Mouse (Mus musculus) lung, postnatal 36 days (tissue): ENCODE data around the gene Adk.

Source experiments
- DNase-seq: peaks from one replicate; pipeline ENCODE4 v3.0.0; 2022; ENCODE audit warnings: mixed read lengths

The Adk gene

GRCm38 (mm10) chr14:21278907-21279535, 226.6 kb downstream of the Adk start:
- peak; percentile 23 for DNase-seq

DNA sequence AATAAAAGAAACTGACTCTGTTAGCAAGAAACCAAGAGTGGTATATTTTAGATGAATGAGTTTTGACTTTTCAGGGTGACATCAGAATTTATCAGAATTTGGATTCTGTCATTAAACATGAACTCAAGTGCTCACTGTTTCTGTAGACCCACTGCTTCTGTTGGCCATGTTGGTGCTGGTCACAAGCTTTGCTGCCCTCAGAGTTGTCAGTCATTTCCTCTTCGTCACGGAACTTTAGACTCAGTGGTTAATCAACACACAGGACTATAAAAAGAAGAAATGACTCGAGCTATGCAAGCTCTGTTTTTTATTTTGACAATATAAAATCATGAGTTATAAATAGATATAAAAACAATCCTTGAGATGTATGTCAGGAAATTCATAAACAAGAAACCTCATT, 228.1 kb downstream of the Adk start:
- DNase-seq = no peak

GRCm38 (mm10) chr14:21281506-21281905, 229.1 kb downstream of the Adk start:
- no peak for DNase-seq

DNA sequence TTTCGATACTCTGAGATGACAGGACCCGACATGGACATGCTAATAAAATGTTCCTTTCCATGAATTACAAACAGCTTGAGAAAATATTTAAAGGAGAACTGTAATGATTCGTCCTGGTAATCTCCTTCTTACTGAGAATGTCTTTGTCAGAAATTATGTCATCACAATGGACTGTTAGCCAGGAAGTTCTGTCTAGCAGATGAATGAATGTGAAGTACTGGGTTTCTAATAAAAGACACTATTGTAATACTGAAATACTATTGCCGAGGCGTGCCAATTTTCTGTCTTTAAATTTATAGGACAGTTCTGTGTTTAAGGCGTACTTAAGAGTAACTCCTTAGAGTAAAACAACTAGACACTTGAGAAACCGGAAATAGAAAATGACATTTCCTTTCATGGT, 231.7 kb downstream of the Adk start:
- DNase-seq = no peak

GRCm38 (mm10) chr14:21284847-21285246, 232.5 kb downstream of the Adk start:
- DNase-seq = no peak

DNA sequence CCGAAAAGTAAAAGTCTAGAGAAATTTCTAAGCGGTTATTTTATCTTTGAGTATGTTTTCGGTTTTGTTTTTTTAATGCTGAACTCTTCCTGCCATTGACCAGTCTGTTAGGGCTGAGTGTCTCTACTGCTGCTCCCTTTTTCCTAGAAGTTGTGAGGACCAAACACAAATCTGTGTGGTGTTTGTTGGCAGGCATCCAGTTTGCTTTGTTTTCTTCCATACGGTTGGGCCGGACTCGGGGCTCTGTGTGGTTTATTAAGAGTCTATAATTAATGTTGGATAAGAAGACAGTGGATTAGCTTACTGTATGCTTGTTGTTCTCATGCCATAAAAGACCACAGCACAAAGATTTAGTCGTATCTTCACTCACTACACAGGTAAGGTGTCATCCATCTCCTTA, 233.9 kb downstream of the Adk start:
- DNase-seq = peak; percentile 48

GRCm38 (mm10) chr14:21287726-21288442, 235.5 kb downstream of the Adk start:
- DNase-seq = no peak

DNA sequence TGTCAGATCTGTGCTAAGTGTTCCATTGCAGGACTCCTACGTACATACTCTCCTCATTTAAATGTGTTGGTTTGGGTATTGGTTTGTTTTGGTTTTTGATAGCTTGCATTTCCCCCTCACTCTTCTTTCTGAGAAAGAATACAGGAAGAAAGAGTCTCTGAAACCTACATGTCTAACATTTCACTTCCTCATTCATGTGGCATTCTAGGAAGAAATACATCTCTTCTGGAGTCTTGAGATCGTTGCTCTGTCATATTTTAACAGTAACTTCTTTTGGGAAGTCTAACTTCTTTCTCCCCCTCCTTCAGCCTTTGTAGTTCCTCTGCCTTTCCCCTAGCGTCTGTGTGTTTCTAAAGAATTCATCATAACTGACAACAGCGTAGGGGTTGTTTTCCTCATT, 247.4 kb downstream of the Adk start:
- no peak for DNase-seq

GRCm38 (mm10) chr14:21304815-21305214, 252.4 kb downstream of the Adk start:
- DNase-seq = no peak

- no peak for DNase-seq
Observed at GRCm38 (mm10) chr14:21308349-21308936, 256.1 kb downstream of the Adk start.

- DNase-seq = no peak
Observed at GRCm38 (mm10) chr14:21310530-21310929, 258.2 kb downstream of the Adk start.

GRCm38 (mm10) chr14:21313561-21314342, 261.4 kb downstream of the Adk start:
- no peak for DNase-seq

DNA sequence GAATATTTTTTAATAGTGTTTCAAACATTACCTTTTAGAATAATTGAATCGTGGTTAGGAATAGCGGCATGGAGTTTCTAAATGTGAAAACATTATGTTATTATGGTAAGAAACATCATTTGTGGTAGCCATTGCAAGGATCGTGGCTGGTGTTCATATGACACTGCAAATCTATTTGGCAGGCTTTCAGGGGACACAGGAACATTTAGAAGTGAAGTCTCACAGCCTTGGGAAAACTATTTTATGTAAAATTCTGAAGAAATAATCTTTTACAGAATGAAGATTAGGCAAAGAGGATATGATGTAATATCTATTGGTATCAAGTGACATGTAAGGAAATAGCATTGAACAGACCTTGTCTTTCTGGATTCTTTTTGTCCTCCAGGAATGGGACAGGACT, 262.1 kb downstream of the Adk start:
- DNase-seq = no peak

DNA sequence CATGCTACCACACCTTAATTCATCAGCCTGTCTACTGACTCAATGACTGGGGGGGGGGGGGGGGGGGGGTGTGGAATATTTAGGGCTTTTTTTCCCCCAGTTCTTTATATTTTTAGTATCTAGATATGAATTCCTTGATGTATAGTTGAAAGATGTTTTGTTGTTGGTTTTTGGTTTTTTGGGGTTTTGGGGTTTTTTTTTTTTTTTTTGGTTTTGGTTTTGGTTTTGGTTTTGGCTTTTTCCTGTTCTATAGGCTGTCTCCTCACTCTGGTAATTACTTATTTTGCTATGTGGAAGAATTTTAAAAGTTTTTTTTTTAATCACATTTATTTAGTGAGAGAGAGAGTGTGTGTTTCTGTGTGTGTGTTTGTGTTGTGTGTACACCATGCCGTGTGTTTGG, 282.5 kb downstream of the Adk start:
- DNase-seq = no peak

GRCm38 (mm10) chr14:21335691-21336314, 283.4 kb downstream of the Adk start:
- DNase-seq = no peak

DNA sequence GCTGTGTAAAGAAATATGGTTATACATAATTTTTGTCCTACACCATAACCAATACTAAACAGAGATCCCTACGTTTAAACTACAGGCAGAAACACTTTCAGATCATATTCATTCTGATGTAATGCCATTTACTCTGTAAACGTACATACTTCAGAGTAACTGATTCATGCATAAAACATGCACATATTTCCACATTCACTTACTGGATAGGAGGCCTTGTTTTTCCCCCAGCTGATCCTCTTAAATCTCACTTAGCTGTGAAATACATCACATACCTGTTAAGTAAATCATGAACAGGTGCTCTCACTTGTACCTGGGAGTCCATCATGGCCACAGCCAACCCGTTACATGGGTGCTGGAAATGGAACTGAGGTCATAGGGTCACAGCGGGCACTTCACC, 285.6 kb downstream of the Adk start:
- no peak for DNase-seq

DNA sequence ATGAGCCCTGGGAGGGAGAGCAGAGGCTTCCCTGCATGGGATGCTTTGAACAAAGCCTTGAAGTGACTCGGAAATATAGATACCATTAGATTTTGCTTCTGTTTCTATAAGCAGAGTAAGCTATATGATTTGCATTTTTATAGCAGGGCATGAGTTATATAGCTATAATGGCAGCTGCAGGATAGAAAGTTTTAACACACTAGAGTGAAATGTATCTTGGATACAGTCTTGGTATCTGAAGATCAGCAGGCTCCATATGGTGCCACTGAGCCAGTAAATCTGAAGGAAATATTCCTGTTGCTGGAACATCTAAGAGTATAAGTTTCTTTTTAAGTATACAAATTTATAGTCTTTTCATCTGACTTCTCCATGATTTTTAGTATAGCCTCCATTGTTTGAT, 288.8 kb downstream of the Adk start:
- no peak for DNase-seq

GRCm38 (mm10) chr14:21342984-21343383, 290.6 kb downstream of the Adk start:
- DNase-seq = no peak

DNA sequence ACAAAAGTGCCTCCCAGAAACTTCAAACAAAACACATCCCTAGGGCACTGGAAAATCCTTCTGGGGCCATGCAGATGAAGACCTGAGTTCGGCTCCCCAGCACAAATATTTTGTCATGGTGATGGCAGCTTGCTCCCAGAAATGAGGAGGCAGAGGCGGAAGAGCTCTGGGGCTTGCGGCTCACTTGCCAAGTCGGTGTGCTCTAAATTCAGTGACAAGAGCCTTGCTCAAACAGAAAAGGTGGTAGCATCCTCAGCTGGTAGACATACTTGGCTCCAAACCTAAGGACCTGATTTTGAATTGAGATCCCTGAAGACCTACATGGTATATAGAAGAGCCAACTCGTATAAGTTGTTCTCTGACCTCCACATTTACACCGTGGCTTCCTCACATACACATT, 292.5 kb downstream of the Adk start:
- DNase-seq = no peak

DNA sequence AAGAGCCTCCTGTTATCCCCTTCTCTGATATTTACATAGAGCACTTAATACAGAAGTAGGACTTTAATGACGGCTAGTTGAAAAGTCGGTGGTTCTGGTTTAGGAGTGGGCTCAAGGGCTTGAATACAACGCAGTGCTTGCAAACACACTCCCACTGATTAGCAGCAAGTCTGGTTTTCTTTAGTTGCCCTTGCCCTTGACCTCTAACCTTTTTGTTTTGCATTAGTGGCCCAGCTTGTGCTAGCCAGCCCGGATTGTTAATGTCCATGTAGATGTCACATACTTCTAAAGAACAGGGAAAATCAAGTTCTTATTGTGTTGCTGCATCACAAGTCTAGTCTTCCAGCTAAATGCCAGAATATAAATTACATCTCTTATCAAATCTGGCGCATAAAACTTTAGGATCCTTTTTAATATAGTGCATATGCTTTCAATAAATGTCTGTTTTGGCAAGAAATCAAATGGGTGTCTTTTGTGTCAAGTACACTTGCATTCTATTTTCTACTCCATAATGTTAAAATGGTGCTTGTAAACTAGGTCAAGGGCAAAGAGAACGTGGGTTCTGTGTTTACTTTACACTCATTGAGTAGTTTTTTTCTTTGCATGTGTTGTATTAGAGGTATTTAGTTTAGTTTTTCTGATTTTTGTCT, 296.4 kb downstream of the Adk start:
- DNase-seq = no peak

DNA sequence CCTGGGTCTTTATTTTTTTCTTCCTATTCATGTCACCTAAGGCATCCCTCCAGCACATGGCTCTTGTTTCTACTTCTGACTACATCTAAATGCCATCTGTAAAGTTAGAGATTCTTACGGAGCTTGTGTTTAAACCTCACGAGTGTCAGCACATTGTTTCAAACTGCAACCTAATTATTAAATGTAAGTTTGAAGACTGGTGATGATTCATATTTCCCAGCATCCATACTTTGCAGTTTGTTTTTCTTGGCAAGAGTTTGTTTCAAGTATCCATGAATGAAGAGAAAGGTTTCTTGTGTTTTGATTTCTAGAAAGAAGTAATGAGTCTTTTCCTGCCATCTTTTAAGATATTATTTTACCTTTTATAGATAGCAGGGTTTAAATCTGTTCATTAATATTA, 299.3 kb downstream of the Adk start:
- DNase-seq = no peak

- DNase-seq = no peak
Observed at GRCm38 (mm10) chr14:21356286-21356685, 303.9 kb downstream of the Adk start.
